Mouse (Mus musculus) erythroid progenitor cell, adult 5-6 weeks (primary cell): Measurements from ENCODE around the gene Tor2a. TPM values are rescaled to one million over a fixed set of nuclear protein-coding genes. Genes with fewer than 3 reads are reported as not detected.

Source experiments
- ATAC-seq: replicated peaks from 2 replicates; pipeline ENCODE4 v1.8.0; 2016; ENCODE audit warnings: moderate number of reproducible peaks, mild to moderate bottlenecking, moderate TSS enrichment, inconsistent platforms; ENCODE audit not compliant: poor library complexity, low FRiP score, severe bottlenecking
- total RNA-seq, 2 experiments: library from RNA; stranded (forward) in 1 of 2; stranded (reverse) in 1 of 2; fragments of 150-400 nt in 1 of 2; fragments of 186-747, 209-891 nt in 1 of 2; gene quantifications; 2 replicates each; pipeline versions ENCODE4 v1.2.3 to v1.2.4; 2015 to 2017; ENCODE audit warnings: low replicate concordance in 2 of 2

Gene Tor2a
- total RNA-seq, 2 experiments from 2014 or later, result 0.91 to 4.2 TPM

GRCm38 (mm10) chr2:32756674-32757055, 369 bp upstream of the Tor2a start:
- peak; percentile 23 for ATAC-seq

- no peak for ATAC-seq
These were observed 1.5 kb downstream of the Tor2a start for GRCm38 (mm10) chr2:32758503-32758902.

- ATAC-seq, result no peak
These were observed 2.0 kb downstream of the Tor2a start for GRCm38 (mm10) chr2:32759001-32759400.

GRCm38 (mm10) chr2:32761361-32761760, 4.3 kb downstream of the Tor2a start:
- no peak for ATAC-seq

- no peak for ATAC-seq
These were observed 4.8 kb downstream of the Tor2a start for GRCm38 (mm10) chr2:32761859-32762258.

- ATAC-seq, result no peak
These were observed 6.3 kb downstream of the Tor2a start for GRCm38 (mm10) chr2:32763353-32763752.

GRCm38 (mm10) chr2:32767241-32767640, 10.2 kb downstream of the Tor2a start:
- ATAC-seq, result no peak

- ATAC-seq, result no peak
These were observed 11.7 kb downstream of the Tor2a start for GRCm38 (mm10) chr2:32768661-32769285.

GRCm38 (mm10) chr2:32769327-32770085, 12.5 kb downstream of the Tor2a start:
- no peak for ATAC-seq

- ATAC-seq, result no peak
These were observed 14.9 kb downstream of the Tor2a start for GRCm38 (mm10) chr2:32771886-32772285.

- no peak for ATAC-seq
These were observed 15.7 kb downstream of the Tor2a start for GRCm38 (mm10) chr2:32772626-32773279.

GRCm38 (mm10) chr2:32775359-32776074, 18.5 kb downstream of the Tor2a start, which contains the start of the genes Ttc16 and Ptrh1:
TSS of gene Ttc16 (minus strand) at chr2:32775633.
TSS of gene Ptrh1 (plus strand) at chr2:32775786.
- peak; percentile 97 for ATAC-seq

GRCm38 (mm10) chr2:32776192-32776591, 19.2 kb downstream of the Tor2a start:
- ATAC-seq, result no peak

GRCm38 (mm10) chr2:32778081-32778480, 21.0 kb downstream of the Tor2a start:
- no peak for ATAC-seq

GRCm38 (mm10) chr2:32779131-32779530, 22.1 kb downstream of the Tor2a start:
- ATAC-seq, result no peak

GRCm38 (mm10) chr2:32779714-32780113, 22.7 kb downstream of the Tor2a start:
- ATAC-seq, result no peak

GRCm38 (mm10) chr2:32781710-32782109, 24.7 kb downstream of the Tor2a start:
- ATAC-seq, result no peak

- ATAC-seq, result no peak
These were observed 27.1 kb downstream of the Tor2a start, which contains the start of gene Cfap157 for GRCm38 (mm10) chr2:32784048-32784681. TSS of gene Cfap157 (minus strand) at chr2:32784428.

- ATAC-seq, result no peak
These were observed 30.1 kb downstream of the Tor2a start for GRCm38 (mm10) chr2:32787176-32787575.

- no peak for ATAC-seq
These were observed 31.5 kb downstream of the Tor2a start for GRCm38 (mm10) chr2:32788581-32788980.
